Mouse (Mus musculus): ENCODE measurements around the gene Olfr1432.
"Not testable (repeated sequence)": the region's sequence is repeated elsewhere in the genome, so short reads cannot be mapped to it uniquely, and the experiment has no call there.

Gene Olfr1432

GRCm38 (mm10) chr19:12232496-12232895 is at the start of gene Olfr1432:
TSS of gene Olfr1432 (minus strand) at chr19:12232596.
- not testable (repeated sequence) for DNase-seq

GRCm38 (mm10) chr19:12279554-12279953 is 47.2 kb upstream of the Olfr1432 start, which contains the start of gene Olfr1434:
TSS of gene Olfr1434 (plus strand) at chr19:12279854.
- no peak for DNase-seq

- no peak for DNase-seq
Measured at GRCm38 (mm10) chr19:12260732-12261131, 28.3 kb upstream of the Olfr1432 start, which contains the start of gene Olfr235. TSS of gene Olfr235 (plus strand) at chr19:12261032.

GRCm38 (mm10) chr19:12241559-12241958 is 9.2 kb upstream of the Olfr1432 start, which contains the start of gene Olfr262:
TSS of gene Olfr262 (minus strand) at chr19:12241659.
- DNase-seq, result no peak

GRCm38 (mm10) chr19:12200334-12200733 is 32.1 kb downstream of the Olfr1432 start, which contains the start of gene Olfr1431:
TSS of gene Olfr1431 (plus strand) at chr19:12200634.
- no peak for DNase-seq

GRCm38 (mm10) chr19:12199076-12199475 is 33.3 kb downstream of the Olfr1432 start:
- DNase-seq, result not testable (repeated sequence)
